Mouse (Mus musculus) CD4-positive naive resting alpha-beta T cell, adult 57 days (primary cell): ENCODE results near the gene Tulp1. TPM values are rescaled to one million over a fixed set of nuclear protein-coding genes. Genes with fewer than 3 reads are reported as not detected.

Source experiments
- total RNA-seq: library from RNA; stranded (reverse); gene quantifications from one replicate; pipeline ENCODE4 v1.2.4, GENCODE M21; 2023

Gene Tulp1
- not detected for total RNA-seq

DNA sequence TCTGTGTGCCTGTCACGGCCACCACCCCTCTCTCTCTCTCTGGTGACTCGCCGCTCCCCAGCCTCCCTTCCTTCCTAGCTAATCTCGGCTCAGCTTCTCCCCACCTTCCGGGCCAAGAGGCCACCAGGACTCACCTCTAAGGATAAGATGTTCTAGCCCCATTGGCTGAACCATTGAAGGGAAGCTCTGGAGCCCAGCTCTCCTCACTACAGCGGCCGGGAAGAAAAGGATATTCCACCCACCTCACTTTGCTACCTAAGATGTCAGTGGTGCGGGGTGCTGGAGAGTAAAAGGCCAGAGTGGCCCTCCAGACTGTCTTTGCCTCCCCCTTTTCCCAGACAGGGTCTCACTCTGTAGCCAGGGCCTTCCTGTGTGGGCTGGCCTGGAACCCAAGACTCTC is at the start of gene Tulp1:
Gene Tulp1, minus strand, starts transcription at position 101 of the 400 bp plus-strand sequence.

GRCm38 (mm10) chr17:28350466-28351352 is 14.3 kb downstream of the Tulp1 start, which contains the start of gene Tead3:
Tead3 (minus strand) TSS chr17:28350817.

GRCm38 (mm10) chr17:28328366-28328928 is 36.6 kb downstream of the Tulp1 start, which contains the start of gene Rpl10a:
Rpl10a (plus strand) TSS chr17:28328471.

GRCm38 (mm10) chr17:28313212-28313879 is 51.7 kb downstream of the Tulp1 start, which contains the start of gene Fance:
Fance (plus strand) TSS chr17:28313519.

Other genes with a start within 250 kb of the Tulp1 start
- gene Scube3, start 223.1 kb downstream of the Tulp1 start, total RNA-seq: not detected
- 18.3 TPM for gene Zfp523, start 188.1 kb downstream of the Tulp1 start, total RNA-seq
- gene Def6, start 157.4 kb downstream of the Tulp1 start, total RNA-seq: 161 TPM
- 35.1 TPM for gene Ppard, start 132.5 kb downstream of the Tulp1 start, total RNA-seq
- 30.6 TPM for gene Fance, start 51.7 kb downstream of the Tulp1 start, total RNA-seq
- gene Rpl10a, start 36.8 kb downstream of the Tulp1 start, total RNA-seq: 2,031 TPM
- 0.86 TPM for gene Tead3, start 14.4 kb downstream of the Tulp1 start, total RNA-seq
- 38.8 TPM for gene Fkbp5, start 152.3 kb upstream of the Tulp1 start, total RNA-seq
- 0.80 TPM for gene Armc12, start 165.6 kb upstream of the Tulp1 start, total RNA-seq
- not detected for gene Clpsl2, start 184.2 kb upstream of the Tulp1 start, total RNA-seq
- 4.7 TPM for gene Clps, start 195.5 kb upstream of the Tulp1 start, total RNA-seq
- not detected for gene Lhfpl5, start 210.4 kb upstream of the Tulp1 start, total RNA-seq